Mouse (Mus musculus) hindbrain, embryonic 14.5 days (tissue): ENCODE results near the gene Tuba4a. TPM values are rescaled to one million over a fixed set of nuclear protein-coding genes. Genes with fewer than 3 reads are reported as not detected.

Experiments used
- ATAC-seq: fragments of 200-750 bp; cut with Nextera tagmentation; 2 replicates; pipeline ENCODE4 v1.8.0; 2017; ENCODE audit warnings: moderate number of reproducible peaks, mild to moderate bottlenecking, moderate TSS enrichment, moderate library complexity; ENCODE audit not compliant: low FRiP score
- DNase-seq: peaks from one replicate; pipeline ENCODE4 v3.0.0-alpha.2; 2015; ENCODE audit warnings: low spot score
- H3K27ac ChIP-seq: fragments of 300-500 bp; sonication (generic); 2 replicates; pipeline ENCODE4 v1.5.1; 2014; ENCODE audit warnings: mild to moderate bottlenecking, moderate library complexity
- H3K27me3 ChIP-seq: fragments of 300-500 bp; sonication (generic); 2 replicates; pipeline ENCODE4 v1.6.1; 2014; ENCODE audit warnings: mild to moderate bottlenecking, low read length, mixed read lengths; ENCODE audit not compliant: control insufficient read depth, insufficient read depth
- H3K36me3 ChIP-seq: fragments of 300-500 bp; sonication (generic); replicated peaks from 2 replicates; pipeline ENCODE4 v1.6.1; 2014; ENCODE audit not compliant: control insufficient read depth, insufficient read depth
- H3K4me1 ChIP-seq: fragments of 300-500 bp; sonication (generic); replicated peaks from 2 replicates; pipeline ENCODE4 v1.6.1; 2014; ENCODE audit warnings: antibody characterized with exemption, low read length, mixed read lengths; ENCODE audit not compliant: control insufficient read depth, insufficient read depth
- H3K4me2 ChIP-seq: fragments of 300-500 bp; sonication (generic); replicated peaks from 2 replicates; pipeline ENCODE4 v1.6.1; 2014; ENCODE audit warnings: mild to moderate bottlenecking, moderate library complexity
- H3K4me3 ChIP-seq: fragments of 300-500 bp; sonication (generic); replicated peaks from 2 replicates; pipeline ENCODE4 v1.5.1; 2014; ENCODE audit warnings: mild to moderate bottlenecking, low read length
- H3K9ac ChIP-seq: fragments of 300-500 bp; sonication (generic); 2 replicates; pipeline ENCODE4 v1.6.1; 2014
- H3K9me3 ChIP-seq: fragments of 300-500 bp; sonication (generic); 2 replicates; pipeline ENCODE4 v1.6.1; 2016; ENCODE audit warnings: low read length; ENCODE audit not compliant: control insufficient read depth
- WGBS: fragments of 180-500 bp; shearing (Covaris S2); extraction: QIAGEN DNeasy Blood & Tissue Kit; methylation state at CpG from one replicate; pipeline ENCODE4 v1.1.7; 2014; 5-methylcytosine and 5-hydroxymethylcytosine counted together
- polyA plus RNA-seq: library from polyadenylated mRNA; unstranded; fragments of >200 nt; fragmentation: Nextera tagmentation; extraction: Ambion mirVana; gene quantifications from 2 replicates; pipeline ENCODE4 v1.2.1, GENCODE M21; 2014

Gene Tuba4a
- polyA plus RNA-seq, 1 experiment from 2014 or later = 13.8 TPM

DNA sequence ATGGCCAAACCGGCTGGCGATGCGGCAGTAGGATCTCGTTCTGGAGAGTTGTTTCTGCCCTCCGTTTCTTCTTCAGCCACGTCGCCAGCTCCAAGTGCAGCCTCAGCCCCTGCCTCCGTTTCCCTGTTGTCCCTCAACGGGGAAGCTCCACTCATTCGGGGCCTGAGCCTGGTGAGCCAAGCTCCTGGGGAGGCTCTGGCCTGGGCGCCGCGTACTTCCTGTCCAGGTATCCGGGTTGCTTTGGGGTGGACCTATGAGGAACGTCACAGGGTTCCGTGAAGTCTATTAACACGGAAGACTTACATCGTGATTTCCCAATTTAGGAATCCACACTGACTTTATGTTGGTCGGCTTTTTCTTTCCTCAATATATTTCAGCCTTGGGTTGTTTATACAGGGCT, 27.2 kb downstream of the Tuba4a start:
- DNase-seq (peak; percentile 28), ATAC-seq (no peak)
- H3K4me2 ChIP-seq = peak overlapping the region; percentile 99
- H3K9ac ChIP-seq = peak overlapping the region; percentile 82
- peaks cover 26% of the 10 kb centered on the region for H3K4me1 ChIP-seq
- H3K27me3 ChIP-seq = no peaks in the 10 kb centered on the region
- peak overlapping the region; percentile 88 for H3K27ac ChIP-seq
- WGBS = under 1% methylated on average over 19 of the region's 19 CpGs
- H3K9me3 ChIP-seq = no peaks in the 10 kb centered on the region
- peaks cover 48% of the 10 kb centered on the region for H3K36me3 ChIP-seq
- peak overlapping the region; percentile 78 for H3K4me3 ChIP-seq

DNA sequence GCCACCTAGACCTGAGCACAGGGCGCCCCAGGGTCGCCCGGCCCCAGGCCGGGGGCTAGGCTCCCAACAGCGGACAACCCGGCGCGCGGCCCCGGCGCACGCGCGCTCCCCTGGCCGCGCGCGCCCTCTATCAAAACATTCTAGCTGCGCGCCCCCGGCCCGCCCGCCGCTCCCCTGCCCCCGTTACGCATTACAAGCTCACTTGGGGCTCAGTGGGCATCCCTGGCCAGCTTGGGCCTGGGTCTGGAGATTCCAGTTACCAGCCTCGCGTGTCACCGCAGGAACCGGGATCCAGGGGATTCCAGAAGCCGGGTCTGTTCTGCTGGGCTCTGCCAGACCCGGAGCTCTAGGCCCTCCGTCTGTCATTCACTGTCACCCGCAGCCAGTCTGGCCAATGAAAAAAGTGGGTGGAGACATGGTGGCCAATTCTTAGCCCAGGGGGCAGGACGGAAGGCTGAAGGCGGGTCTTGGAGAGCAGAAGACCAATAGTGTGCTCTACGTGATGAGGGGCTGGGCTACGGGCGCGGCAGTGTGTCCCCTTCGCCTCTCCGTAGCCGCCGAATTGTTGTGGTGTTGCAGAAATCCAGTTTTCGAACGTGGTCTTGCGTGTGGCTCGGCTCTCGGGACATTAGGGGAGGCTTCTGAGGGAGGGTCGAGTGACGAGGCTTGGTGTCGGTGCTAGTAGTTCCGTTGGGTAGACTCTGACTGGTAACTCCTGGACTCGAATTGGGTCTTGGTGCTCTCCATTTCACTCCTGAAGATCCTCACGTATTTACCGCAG, 27.9 kb downstream of the Tuba4a start, which contains the start of the genes Ankzf1 and Atg9a:
Gene Ankzf1 (plus strand): TSS at position 530 of the 781 bp plus-strand sequence.
Gene Atg9a (minus strand): TSS at position 575 of the 781 bp plus-strand sequence.
- ATAC-seq (peak; percentile 99), DNase-seq (peak; percentile 93)
- H3K4me2 ChIP-seq = peak within 1 kb of the TSS; percentile 99
- peak within 1 kb of the TSS; percentile 89 for H3K9ac ChIP-seq
- no peaks in the 10 kb centered on the region for H3K9me3 ChIP-seq
- WGBS = under 1% methylated on average over 54 of the region's 56 CpGs
- peak within 1 kb of the TSS; percentile 96 for H3K27ac ChIP-seq
- peaks cover 26% of the 10 kb centered on the region for H3K4me1 ChIP-seq
- no peaks in the 10 kb centered on the region for H3K27me3 ChIP-seq
- H3K4me3 ChIP-seq = peak within 1 kb of the TSS; percentile 78
- peaks cover 49% of the 10 kb centered on the region for H3K36me3 ChIP-seq

DNA sequence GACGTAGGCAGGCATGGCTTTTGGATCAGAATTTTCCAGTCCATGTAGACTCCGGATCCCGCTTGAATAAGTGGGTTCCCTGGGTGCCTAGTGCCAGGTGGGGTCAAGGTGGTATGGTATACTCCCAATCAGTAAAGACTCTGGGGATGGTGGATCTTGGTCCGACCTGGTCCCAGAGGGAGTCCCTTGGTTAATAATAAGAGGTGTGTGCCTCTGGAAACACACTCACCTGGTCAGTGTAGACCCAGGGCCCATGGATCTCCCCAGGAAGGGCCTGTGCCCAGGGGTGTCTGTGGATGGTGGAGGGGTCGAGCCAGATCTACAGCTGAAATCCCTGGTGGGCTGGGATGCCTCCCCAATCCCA, 28.4 kb downstream of the Tuba4a start:
- DNase-seq = no peak
- Histone ChIP-seq H3K36me3 (peaks cover 49% of the 10 kb centered on the region), H3K9ac (peak overlapping the region; percentile 89), H3K27me3 (no peaks in the 10 kb centered on the region), H3K4me1 (peaks cover 26% of the 10 kb centered on the region), H3K27ac (peak overlapping the region; percentile 96), H3K9me3 (no peaks in the 10 kb centered on the region), H3K4me3 (peak overlapping the region; percentile 78), H3K4me2 (peak overlapping the region; percentile 92)
- ATAC-seq = no peak
- 43% methylated on average over 5 of the region's 5 CpGs for WGBS

DNA sequence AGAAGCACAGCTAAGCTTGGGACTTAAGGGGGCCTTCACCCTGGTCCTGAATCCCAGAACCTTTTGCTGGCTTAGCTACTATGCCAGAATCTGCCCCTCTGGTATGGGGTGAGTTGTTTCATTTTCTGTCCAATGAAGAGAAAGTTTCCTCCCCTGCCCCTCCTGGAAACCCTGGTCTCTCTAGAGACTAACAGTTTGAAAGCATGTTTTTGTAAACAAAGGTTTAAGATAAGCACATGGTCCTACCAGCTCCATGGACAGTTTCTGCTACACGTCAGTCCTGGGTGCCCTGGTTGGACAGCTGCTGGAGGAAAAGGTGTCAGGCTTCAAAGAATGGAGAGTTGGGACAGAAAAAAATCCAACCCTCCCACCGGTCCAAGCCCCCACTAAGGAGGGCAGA, 29.1 kb downstream of the Tuba4a start:
- H3K9ac ChIP-seq = 0 out of 2 replicates have a peak overlapping the region, but pooled peaks have one; percentile 89
- peaks cover 49% of the 10 kb centered on the region for H3K36me3 ChIP-seq

DNA sequence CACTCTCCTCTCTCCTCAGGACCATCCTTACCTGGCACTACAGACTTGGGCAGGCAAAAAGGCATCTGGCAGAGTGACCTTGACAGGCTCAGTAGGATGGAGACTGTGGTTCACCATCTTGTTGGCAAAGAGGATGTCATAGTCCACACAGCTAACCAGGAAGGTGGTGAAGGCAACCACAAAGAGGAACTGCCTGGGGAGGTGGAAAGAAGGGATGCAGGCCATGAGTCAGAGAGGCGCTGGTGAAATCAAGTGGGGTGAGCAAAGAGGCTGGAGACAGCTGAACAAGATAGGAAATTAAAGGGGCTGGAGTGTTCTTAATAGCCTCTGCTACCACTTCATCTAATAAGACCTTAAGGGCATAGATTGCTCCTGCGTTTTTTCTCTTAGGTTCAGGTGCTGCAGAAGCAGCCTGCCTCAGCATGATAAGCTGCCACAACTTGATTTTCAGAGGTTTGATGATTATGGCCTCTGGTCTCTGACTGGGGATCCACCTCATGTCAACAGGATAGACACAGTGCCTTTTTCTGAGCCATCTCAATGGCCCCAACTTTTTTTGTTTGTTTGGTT, 31.7 kb downstream of the Tuba4a start:
- no peak overlapping the region for H3K27ac ChIP-seq
- peaks cover 20% of the 10 kb centered on the region for H3K4me1 ChIP-seq
- H3K4me2 ChIP-seq = no peak overlapping the region
- H3K27me3 ChIP-seq = no peaks in the 10 kb centered on the region
- WGBS = 98% methylated on average over 2 of the region's 2 CpGs
- DNase-seq = no peak
- H3K9me3 ChIP-seq = no peaks in the 10 kb centered on the region
- no peak overlapping the region for H3K9ac ChIP-seq
- peaks cover 68% of the 10 kb centered on the region for H3K36me3 ChIP-seq
- ATAC-seq = no peak
- H3K4me3 ChIP-seq = no peak overlapping the region

More for the DNA sequence above, 29.1 kb downstream of the Tuba4a start:
- no peak for ATAC-seq
- no peak overlapping the region for H3K4me3 ChIP-seq
- no peaks in the 10 kb centered on the region for H3K9me3 ChIP-seq
- 76% methylated on average over 2 of the region's 2 CpGs for WGBS
- H3K27ac ChIP-seq = no peak overlapping the region
- H3K4me2 ChIP-seq = peak overlapping the region; percentile 92
- DNase-seq = no peak
- H3K27me3 ChIP-seq = no peaks in the 10 kb centered on the region
- H3K4me1 ChIP-seq = peaks cover 26% of the 10 kb centered on the region

DNA sequence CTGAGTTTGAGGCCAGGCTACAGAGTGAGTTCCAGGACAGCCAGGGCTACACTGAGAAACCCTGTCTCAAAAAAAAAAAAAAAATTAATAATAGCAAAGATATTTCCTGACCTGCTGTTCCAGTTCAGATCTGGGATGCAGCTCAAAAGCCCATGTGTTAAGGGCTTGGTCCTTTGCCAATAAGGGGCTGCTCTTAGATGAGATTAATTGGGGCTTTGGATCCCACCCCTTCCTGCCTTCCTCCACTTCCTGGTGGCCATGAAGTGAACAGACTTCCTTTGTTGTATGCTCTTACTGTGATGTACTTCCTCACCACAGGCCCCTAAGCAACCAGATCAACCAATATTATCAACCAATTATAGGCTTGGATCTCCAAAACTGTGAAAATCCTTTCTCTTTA, 32.5 kb downstream of the Tuba4a start:
- Histone ChIP-seq H3K36me3 (peaks cover 77% of the 10 kb centered on the region), H3K9me3 (no peaks in the 10 kb centered on the region), H3K27me3 (no peaks in the 10 kb centered on the region), H3K9ac (no peak overlapping the region), H3K27ac (no peak overlapping the region), H3K4me2 (no peak overlapping the region), H3K4me3 (no peak overlapping the region), H3K4me1 (peaks cover 13% of the 10 kb centered on the region)
- ATAC-seq (no peak), DNase-seq (no peak)

DNA sequence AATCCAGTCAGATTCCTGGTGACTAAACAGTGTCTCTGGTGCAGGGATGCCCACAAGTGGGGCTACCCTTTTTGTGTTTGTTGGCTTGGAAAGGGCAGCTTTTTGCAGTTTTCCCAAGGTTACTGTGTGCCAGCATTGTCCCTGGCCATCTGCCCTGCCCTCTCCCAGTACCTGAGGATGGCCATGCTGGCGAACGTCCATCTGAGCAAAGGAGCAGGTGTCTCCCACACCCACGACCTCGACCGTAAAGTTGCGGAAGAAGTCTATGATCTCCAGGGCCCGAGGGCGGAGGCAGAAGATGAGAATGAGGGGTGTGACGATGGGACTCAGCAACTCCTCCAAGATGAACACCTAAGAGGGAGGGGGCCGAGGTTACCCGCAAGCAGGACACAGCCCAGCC, 34.2 kb downstream of the Tuba4a start:
- Histone ChIP-seq H3K27ac (no peak overlapping the region), H3K36me3 (peaks cover 86% of the 10 kb centered on the region), H3K4me3 (no peak overlapping the region), H3K4me2 (no peak overlapping the region), H3K27me3 (no peaks in the 10 kb centered on the region), H3K4me1 (peaks cover 6% of the 10 kb centered on the region; the same call in 1 of the 2 replicates), H3K9ac (no peak overlapping the region), H3K9me3 (no peaks in the 10 kb centered on the region)
- WGBS = 93% methylated on average over 11 of the region's 11 CpGs
- DNase-seq (no peak), ATAC-seq (no peak)

DNA sequence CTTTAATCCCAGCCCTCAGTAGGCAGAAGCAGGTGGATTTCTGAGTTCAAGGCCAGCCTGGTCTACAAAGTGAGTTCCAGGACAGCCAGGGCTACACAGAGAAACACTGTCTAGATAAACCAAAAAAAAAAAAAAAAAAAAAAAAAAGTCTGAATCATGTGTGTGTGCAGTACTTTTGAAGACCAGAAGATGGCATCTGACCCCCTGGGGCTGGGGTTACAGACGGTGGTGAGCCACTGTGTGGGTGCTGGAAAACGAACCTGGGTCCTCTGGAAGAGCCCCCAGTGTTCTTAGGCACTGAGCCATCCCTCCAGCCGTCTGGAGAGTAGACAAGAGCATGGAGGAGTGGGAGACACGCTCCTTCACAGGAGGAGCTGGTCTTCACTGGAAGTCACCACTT, 37.5 kb downstream of the Tuba4a start:
- no peaks in the 10 kb centered on the region for H3K9me3 ChIP-seq
- WGBS = 73% methylated on average over 4 of the region's 4 CpGs
- no peak overlapping the region for H3K27ac ChIP-seq
- H3K9ac ChIP-seq = no peak overlapping the region
- peaks cover 65% of the 10 kb centered on the region for H3K36me3 ChIP-seq
- no peak overlapping the region for H3K4me3 ChIP-seq
- H3K4me2 ChIP-seq = no peak overlapping the region
- peaks cover 15% of the 10 kb centered on the region for H3K4me1 ChIP-seq
- no peak for DNase-seq
- ATAC-seq = no peak
- no peaks in the 10 kb centered on the region for H3K27me3 ChIP-seq

DNA sequence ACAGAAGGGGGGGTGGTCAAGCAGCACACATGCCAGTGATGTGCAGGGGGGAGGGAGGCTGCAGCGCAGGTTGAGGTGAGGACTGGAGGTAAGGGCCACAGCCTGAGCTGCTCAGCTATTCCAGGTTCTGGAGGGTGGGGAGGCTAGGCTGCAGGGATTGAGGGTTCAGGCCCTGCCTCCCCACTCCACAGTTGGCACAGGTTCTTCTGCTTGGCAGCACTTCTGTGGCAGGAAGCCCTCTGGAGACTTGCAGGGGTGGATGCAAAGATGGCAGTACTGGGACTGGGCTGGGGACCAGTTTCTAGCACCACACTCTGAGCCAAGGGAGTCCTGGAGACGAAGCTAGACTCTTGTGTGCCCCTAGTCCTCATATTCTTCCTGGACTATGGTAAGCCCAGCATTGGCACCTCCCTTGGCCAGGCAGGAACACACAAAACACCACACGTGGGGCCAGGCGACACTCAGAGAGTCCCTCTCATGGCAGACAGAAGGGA, 38.2 kb downstream of the Tuba4a start:
- H3K4me1 ChIP-seq = peaks cover 15% of the 10 kb centered on the region
- 81% methylated on average over 4 of the region's 4 CpGs for WGBS
- H3K4me2 ChIP-seq = no peak overlapping the region
- H3K9me3 ChIP-seq = no peaks in the 10 kb centered on the region
- no peaks in the 10 kb centered on the region for H3K27me3 ChIP-seq
- no peak for ATAC-seq
- H3K27ac ChIP-seq = no peak overlapping the region
- no peak overlapping the region for H3K9ac ChIP-seq
- H3K36me3 ChIP-seq = peaks cover 65% of the 10 kb centered on the region
- H3K4me3 ChIP-seq = no peak overlapping the region
- DNase-seq = no peak
